Mouse (Mus musculus): Measurements from ENCODE around the gene Tmem88b.

Tmem88b gene

GRCm38 (mm10) chr4:155785819-155786218 lies at the start of gene Tmem88b:
TSS of gene Tmem88b (minus strand) at chr4:155785874.
- DNase-seq (ENCODE audit: low spot score in 2 of 2): peak in 1 of 2 experiments; percentile 27

GRCm38 (mm10) chr4:155833836-155834235 lies 48.2 kb upstream of the Tmem88b start:
- peak; percentile 68 to 81 for DNase-seq (ENCODE audit: low spot score in 2 of 2)

- DNase-seq (ENCODE audit: low spot score in 2 of 2): peak; percentile 17 to 61
These were observed 47.6 kb upstream of the Tmem88b start for GRCm38 (mm10) chr4:155833234-155833633.

GRCm38 (mm10) chr4:155832321-155832720 lies 46.6 kb upstream of the Tmem88b start:
- peak; percentile 24 to 68 for DNase-seq (ENCODE audit: low spot score in 2 of 2)

- peak in 1 of 2 experiments; percentile 79 for DNase-seq (ENCODE audit: low spot score in 2 of 2)
These were observed 46.2 kb upstream of the Tmem88b start for GRCm38 (mm10) chr4:155831831-155832230.

GRCm38 (mm10) chr4:155831205-155831766 lies 45.6 kb upstream of the Tmem88b start, which contains the start of gene Aurkaip1:
TSS of gene Aurkaip1 (plus strand) at chr4:155831272.
- peak; percentile 98 to 99 for DNase-seq (ENCODE audit: low spot score in 2 of 2)

GRCm38 (mm10) chr4:155830596-155830995 lies 44.9 kb upstream of the Tmem88b start:
- DNase-seq (ENCODE audit: low spot score in 2 of 2): no peak

GRCm38 (mm10) chr4:155829866-155830265 lies 44.2 kb upstream of the Tmem88b start:
- no peak for DNase-seq (ENCODE audit: low spot score in 2 of 2)

GRCm38 (mm10) chr4:155823443-155823842 lies 37.8 kb upstream of the Tmem88b start:
- no peak for DNase-seq (ENCODE audit: low spot score in 2 of 2)

GRCm38 (mm10) chr4:155821025-155821424 lies 35.4 kb upstream of the Tmem88b start:
- DNase-seq (ENCODE audit: low spot score in 2 of 2): no peak

- no peak for DNase-seq (ENCODE audit: low spot score in 2 of 2)
These were observed 31.9 kb upstream of the Tmem88b start for GRCm38 (mm10) chr4:155817533-155817932.

- DNase-seq (ENCODE audit: low spot score in 2 of 2): peak; percentile 49 to 78
These were observed 27.0 kb upstream of the Tmem88b start for GRCm38 (mm10) chr4:155812665-155813181.

- peak; percentile 92 to 96 for DNase-seq (ENCODE audit: low spot score in 2 of 2)
These were observed 26.4 kb upstream of the Tmem88b start, which contains the start of gene Ccnl2 for GRCm38 (mm10) chr4:155811929-155812664. TSS of gene Ccnl2 (plus strand) at chr4:155812489.

GRCm38 (mm10) chr4:155807841-155808240 lies 22.2 kb upstream of the Tmem88b start:
- no peak for DNase-seq (ENCODE audit: low spot score in 2 of 2)

GRCm38 (mm10) chr4:155803340-155804041 lies 17.8 kb upstream of the Tmem88b start:
- peak; percentile 95 to 99 for DNase-seq (ENCODE audit: low spot score in 2 of 2)

GRCm38 (mm10) chr4:155802741-155803339 lies 17.2 kb upstream of the Tmem88b start, which contains the start of gene Mrpl20:
TSS of gene Mrpl20 (plus strand) at chr4:155802878.
- DNase-seq (ENCODE audit: low spot score in 2 of 2): peak in 1 of 2 experiments; percentile 65

GRCm38 (mm10) chr4:155802075-155802474 lies 16.4 kb upstream of the Tmem88b start:
- no peak for DNase-seq (ENCODE audit: low spot score in 2 of 2)

GRCm38 (mm10) chr4:155793730-155794129 lies 8.1 kb upstream of the Tmem88b start:
- no peak for DNase-seq (ENCODE audit: low spot score in 2 of 2)

GRCm38 (mm10) chr4:155791240-155791933 lies 5.7 kb upstream of the Tmem88b start:
- DNase-seq (ENCODE audit: low spot score in 2 of 2): no peak

GRCm38 (mm10) chr4:155790650-155791161 lies 5.0 kb upstream of the Tmem88b start:
- no peak for DNase-seq (ENCODE audit: low spot score in 2 of 2)

- no peak for DNase-seq (ENCODE audit: low spot score in 2 of 2)
These were observed 4.4 kb upstream of the Tmem88b start, which contains the start of gene Ankrd65 for GRCm38 (mm10) chr4:155790021-155790489. TSS of gene Ankrd65 (plus strand) at chr4:155790439.

Data from spleen, postnatal 4 days (tissue).